Comparison of ENCODE assay signal across 8 mouse cellular contexts in the genomic region with DNA sequence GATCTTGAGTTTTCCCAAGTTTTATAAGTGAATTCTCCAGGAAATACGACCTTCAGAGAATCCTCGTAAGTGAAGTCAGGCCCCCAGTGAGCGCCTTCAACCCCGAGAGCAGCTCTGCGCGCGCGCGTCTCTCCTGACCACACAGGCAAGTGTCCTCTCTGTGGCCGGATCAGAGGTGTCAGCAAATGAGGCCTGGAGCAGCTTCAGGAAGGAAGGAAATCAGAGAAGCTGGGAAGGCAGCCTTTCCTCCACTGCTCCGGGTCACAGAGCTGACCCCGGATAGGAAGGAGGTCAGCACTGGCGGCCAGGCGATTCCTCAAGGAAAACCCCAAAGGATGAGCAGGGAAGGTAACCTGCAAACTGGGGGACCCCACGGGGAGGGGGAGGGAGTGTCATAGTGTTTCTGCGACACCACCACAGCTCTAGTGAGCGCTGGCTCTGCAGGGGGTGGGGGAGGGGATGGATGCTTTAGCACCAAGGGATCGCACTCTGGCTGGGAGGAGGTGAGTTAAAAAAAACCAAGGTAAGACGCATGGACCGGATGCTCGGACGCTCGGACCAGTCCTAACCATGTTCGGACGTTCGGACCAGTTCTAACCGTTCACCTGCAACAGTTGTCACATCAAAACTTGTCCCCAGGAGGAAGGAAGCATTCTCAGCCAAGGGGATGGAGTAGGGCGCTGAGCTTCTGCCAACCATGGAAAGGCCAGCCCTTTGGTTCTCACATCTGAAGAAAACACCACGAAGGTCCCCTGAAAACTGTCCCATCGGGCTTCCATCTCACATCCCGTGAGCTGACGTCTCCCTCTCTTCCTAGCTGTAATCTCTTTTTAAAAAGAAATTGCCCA. TPM values are rescaled to one million over a fixed set of nuclear protein-coding genes. Genes with fewer than 3 reads are reported as not detected.
DNase-seq lines count a peak whose midpoint lies in the region; ATAC-seq lines count a peak whose summit lies in the region.

No protein-coding gene starts in this region.

- intact Hi-C loops in gastrocnemius, postnatal 14 days (cut with DNase I; ENCODE audit: low total_unique reads): no loop called here

- H3K36me3 ChIP-seq in heart, embryonic 16.5 days (ENCODE audit: control insufficient read depth, insufficient read depth): peaks cover 4% of the 10 kb centered on the region
- H3K36me3 ChIP-seq in limb, embryonic 11.5 days (ENCODE audit: control insufficient read depth, insufficient read depth, low read length): no peaks in the 10 kb centered on the region
- no peaks in the 10 kb centered on the region; the same call in 1 of the 2 replicates for H3K36me3 ChIP-seq in neural tube, embryonic 12.5 days

- H3K27ac ChIP-seq in heart, embryonic 16.5 days (ENCODE audit: low read length): peak overlapping the region; percentile 63; the same call in 1 of the 2 replicates
- H3K27ac ChIP-seq in limb, embryonic 11.5 days (replicated peaks; ENCODE audit: low read depth, low read length): no peak overlapping the region
- H3K27ac ChIP-seq in neural tube, embryonic 12.5 days: no peak overlapping the region

- 23% methylated on average over 32 of the region's 32 CpGs for WGBS in heart, embryonic 16.5 days
- WGBS in limb, embryonic 11.5 days: 11% methylated on average over 32 of the region's 32 CpGs
- 21% methylated on average over 32 of the region's 32 CpGs for WGBS in neural tube, embryonic 12.5 days

- DNase-seq in heart, adult 11 months: peak; percentile 96
- DNase-seq in heart, adult 8-10 months (ENCODE audit: low spot score): no peak
- no peak for DNase-seq in limb, embryonic 11.5 days (ENCODE audit: low spot score)
- no peak for DNase-seq in gastrocnemius, postnatal 14 days
- no peak for DNase-seq in natural killer cell, adult 2 months (ENCODE audit: low spot score in 2 of 2)
- no peak for DNase-seq in Muller cell, postnatal 12 days (ENCODE audit: inconsistent ontology term)

- H3K4me2 ChIP-seq in heart, embryonic 16.5 days (ENCODE audit: low read depth, low read length): peak overlapping the region; percentile 60
- H3K4me2 ChIP-seq in limb, embryonic 11.5 days (ENCODE audit: low read depth, severe bottlenecking): peak overlapping the region; percentile 33
- peak overlapping the region; percentile 47 for H3K4me2 ChIP-seq in neural tube, embryonic 12.5 days (replicated peaks)

- no peaks in the 10 kb centered on the region for H3K9me3 ChIP-seq in heart, embryonic 16.5 days (replicated peaks; ENCODE audit: control insufficient read depth, low read length)
- H3K9me3 ChIP-seq in limb, embryonic 11.5 days (ENCODE audit: control insufficient read depth, low read length): no peaks in the 10 kb centered on the region
- H3K9me3 ChIP-seq in neural tube, embryonic 12.5 days: peaks cover 6% of the 10 kb centered on the region; the same call in 1 of the 2 replicates

- peak overlapping the region; percentile 56 for H3K9ac ChIP-seq in heart, embryonic 16.5 days (ENCODE audit: low read length)
- H3K9ac ChIP-seq in limb, embryonic 11.5 days (ENCODE audit: low read length): no peak overlapping the region; the same call in 1 of the 2 replicates
- H3K9ac ChIP-seq in neural tube, embryonic 12.5 days: no peak overlapping the region

- H3K27me3 ChIP-seq in heart, embryonic 16.5 days (ENCODE audit: control insufficient read depth, insufficient read depth, low read length): no peaks in the 10 kb centered on the region
- no peaks in the 10 kb centered on the region for H3K27me3 ChIP-seq in limb, embryonic 11.5 days (ENCODE audit: control insufficient read depth, insufficient read depth, low read length)
- no peaks in the 10 kb centered on the region for H3K27me3 ChIP-seq in neural tube, embryonic 12.5 days (replicated peaks)

- peak overlapping the region; percentile 35 for H3K4me3 ChIP-seq in heart, embryonic 16.5 days (ENCODE audit: low read length)
- H3K4me3 ChIP-seq in limb, embryonic 11.5 days (ENCODE audit: low read depth, low read length): no peak overlapping the region
- no peak overlapping the region for H3K4me3 ChIP-seq in neural tube, embryonic 12.5 days

- peaks cover 24% of the 10 kb centered on the region for H3K4me1 ChIP-seq in heart, embryonic 16.5 days (ENCODE audit: control insufficient read depth, insufficient read depth, low read length)
- peaks cover 8% of the 10 kb centered on the region for H3K4me1 ChIP-seq in limb, embryonic 11.5 days (ENCODE audit: control insufficient read depth, insufficient read depth, low read length)
- peaks cover 7% of the 10 kb centered on the region; the same call in 1 of the 2 replicates for H3K4me1 ChIP-seq in neural tube, embryonic 12.5 days

- ATAC-seq in heart, embryonic 16.5 days (replicated peaks; ENCODE audit: extremely low read depth, insufficient read depth, low FRiP score): no peak
- no peak for ATAC-seq in limb, embryonic 11.5 days (ENCODE audit: insufficient number of reproducible peaks, low FRiP score, low TSS enrichment, low read depth)
- no peak for ATAC-seq in neural tube, embryonic 12.5 days (ENCODE audit: low FRiP score, low read depth)

RNA-seq across cellular contexts. Expression of a gene that starts 19.3 kb away (rescaled TPM):
- total RNA-seq in heart, adult 8-10 months (2022): 10 to 100 TPM in 1 of 4 experiments, 1 to 10 TPM in 3; 8.9 to 10.3 (median 9.2) TPM
- 8.5 and 9.8 TPM in 2 replicates for polyA plus RNA-seq in heart, embryonic 16.5 days (2015; fragmentation: Nextera tagmentation; extraction: Ambion mirVana)
- 25.1 and 26.0 TPM in 2 replicates for polyA plus RNA-seq in limb, embryonic 11.5 days (2014; fragmentation: Nextera tagmentation; extraction: Ambion mirVana)
- polyA plus RNA-seq in neural tube, embryonic 12.5 days (2016; fragmentation: Nextera tagmentation; extraction: Ambion mirVana): 14.6 and 14.8 TPM in 2 replicates
- total RNA-seq in gastrocnemius, postnatal 14 days (2021): 10 to 100 TPM in 1 of 2 experiments, 1 to 10 TPM in 1; 8.4 to 11.8 TPM
